Mouse (Mus musculus): ENCODE data around the gene Abca8b.

DNA sequence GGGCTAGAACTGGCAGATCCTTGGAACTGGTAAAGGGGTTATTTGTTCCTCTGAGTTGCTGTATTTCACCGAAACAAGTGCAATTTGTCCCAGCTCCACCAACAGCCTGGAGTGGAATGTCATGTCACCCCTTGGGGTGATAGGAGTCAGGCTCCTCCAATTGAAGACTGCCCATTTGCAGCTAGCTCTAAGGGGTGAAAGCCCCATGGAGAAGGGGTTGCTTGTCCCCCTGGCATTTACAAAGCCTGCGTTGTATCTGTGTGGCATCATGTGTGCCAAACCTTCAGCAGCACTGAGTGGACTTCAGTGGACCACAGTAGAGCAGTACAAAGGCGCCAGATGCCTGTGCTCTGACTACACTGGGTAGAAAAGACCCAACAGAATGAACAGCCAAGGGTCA, 110.1 kb downstream of the Abca8b start:
- no peak for TF ChIP-seq CTCF (IDR thresholded peaks at IDR 0.05)
- no peak for TF ChIP-seq EP300 (IDR thresholded peaks at IDR 0.05)

Measured in lung, postnatal 0 days (tissue).